11 mouse cellular contexts compared by ENCODE assay signal in the genomic region with DNA sequence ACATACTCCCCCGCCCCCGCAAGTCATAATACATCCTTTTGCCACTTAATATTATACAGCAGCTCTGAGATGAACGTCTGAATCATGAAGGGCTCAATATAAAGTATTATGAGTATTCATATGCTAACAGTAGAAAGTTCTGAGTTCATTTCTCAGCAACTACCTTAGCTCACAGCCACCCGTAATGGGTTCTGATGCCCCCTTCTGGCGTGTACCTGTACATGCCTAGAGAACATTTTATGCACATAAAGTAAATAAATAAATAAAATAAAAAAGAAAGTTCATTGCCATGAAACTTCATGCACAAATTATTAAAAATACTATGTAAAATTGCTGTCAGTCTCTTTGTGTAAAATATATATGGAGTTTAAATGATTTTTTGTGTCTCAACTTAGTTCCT. TPM values are rescaled to one million over a fixed set of nuclear protein-coding genes. Genes with fewer than 3 reads are reported as not detected.
DNase-seq lines count a peak whose midpoint lies in the region; ATAC-seq and TF ChIP-seq lines count a peak whose summit lies in the region.
"Had no signal": no experiment of that assay in that cellular context is flagged by ENCODE, and none has a peak within 500 bp of the region (broad histone marks: within the 10 kb centered on the region; RNA-seq: fewer than 3 reads in every experiment).

No protein-coding gene starts in this region.

- no peak for ATAC-seq in intestine, postnatal 0 days
- no peak for ATAC-seq in intestine, embryonic 15.5 days
- ATAC-seq in midbrain, embryonic 14.5 days (ENCODE audit: low FRiP score, low TSS enrichment): no peak
- ATAC-seq in forebrain, embryonic 14.5 days: no peak
- ATAC-seq: midbrain, embryonic 16.5 days had no signal

- TF ChIP-seq CTCF in intestine, postnatal 0 days (IDR thresholded peaks at IDR 0.05; ENCODE audit: low read depth): peak; percentile 37
- no peak for TF ChIP-seq CTCF in testis, adult 2 months (IDR thresholded peaks at IDR 0.05; ENCODE audit: control insufficient read depth, insufficient read depth, insufficient replicate concordance, low read depth, low read length)
- peak; percentile 23; the same call in 1 of the 2 replicates for TF ChIP-seq CTCF in brain, embryonic 14.5 days (IDR thresholded peaks at IDR 0.05; ENCODE audit: borderline replicate concordance, extremely low read depth, insufficient read depth, insufficient read length)

- no peaks in the 10 kb centered on the region for H3K9me3 ChIP-seq in intestine, postnatal 0 days (ENCODE audit: control insufficient read depth)
- H3K9me3 ChIP-seq in intestine, embryonic 15.5 days: no peaks in the 10 kb centered on the region
- no peaks in the 10 kb centered on the region for H3K9me3 ChIP-seq in midbrain, embryonic 14.5 days (ENCODE audit: control insufficient read depth, low read length)
- no peaks in the 10 kb centered on the region for H3K9me3 ChIP-seq in forebrain, embryonic 14.5 days (replicated peaks; ENCODE audit: control insufficient read depth, low read length)
- H3K9me3 ChIP-seq: liver, embryonic 15.5 days had no signal

- no peak overlapping the region for H3K9ac ChIP-seq in intestine, postnatal 0 days (ENCODE audit: low read depth, low read length)
- H3K9ac ChIP-seq in intestine, embryonic 15.5 days: no peak overlapping the region
- H3K9ac ChIP-seq in midbrain, embryonic 14.5 days (replicated peaks; ENCODE audit: low read length): no peak overlapping the region
- H3K9ac ChIP-seq in forebrain, embryonic 14.5 days (ENCODE audit: low read length): no peak overlapping the region
- H3K9ac ChIP-seq: liver, embryonic 15.5 days had no signal

- no peak overlapping the region for H3K27ac ChIP-seq in intestine, postnatal 0 days (ENCODE audit: low read depth, low read length)
- H3K27ac ChIP-seq in intestine, embryonic 15.5 days: no peak overlapping the region
- H3K27ac ChIP-seq in testis, adult 2 months (ENCODE audit: control insufficient read depth, insufficient read depth, low read depth, low read length): no peak overlapping the region
- no peak overlapping the region for H3K27ac ChIP-seq in midbrain, embryonic 14.5 days (replicated peaks; ENCODE audit: low read depth, low read length)
- no peak overlapping the region for H3K27ac ChIP-seq in forebrain, embryonic 14.5 days (ENCODE audit: low read depth, low read length)
- H3K27ac ChIP-seq: liver, embryonic 15.5 days had no signal

- WGBS in intestine, postnatal 0 days: 79% methylated on average over 5 of the region's 5 CpGs
- 78% methylated on average over 5 of the region's 5 CpGs for WGBS in intestine, embryonic 15.5 days
- WGBS in midbrain, embryonic 14.5 days: 76% methylated on average over 5 of the region's 5 CpGs
- 76% methylated on average over 5 of the region's 5 CpGs for WGBS in forebrain, embryonic 14.5 days

- no peak overlapping the region for H3K4me3 ChIP-seq in intestine, postnatal 0 days (ENCODE audit: low read depth, low read length)
- H3K4me3 ChIP-seq in intestine, embryonic 15.5 days (replicated peaks): no peak overlapping the region
- peak overlapping the region; percentile 62; the same call in 1 of the 2 replicates for H3K4me3 ChIP-seq in testis, adult 2 months (ENCODE audit: control insufficient read depth, low read depth, low read length)
- H3K4me3 ChIP-seq in midbrain, embryonic 14.5 days (replicated peaks; ENCODE audit: low read depth, low read length): no peak overlapping the region
- no peak overlapping the region for H3K4me3 ChIP-seq in forebrain, embryonic 14.5 days (ENCODE audit: low read depth, low read length)
- H3K4me3 ChIP-seq: liver, embryonic 15.5 days had no signal

- DNase-seq in testis, postnatal 14 days (ENCODE audit: low spot score): no peak
- no peak for DNase-seq in brain, embryonic 14.5 days (ENCODE audit: low read depth)
- DNase-seq in thymus, postnatal 36 days: peak; percentile 22
- no peak for DNase-seq in midbrain, embryonic 14.5 days
- DNase-seq in forebrain, embryonic 14.5 days (ENCODE audit: low spot score): no peak
- DNase-seq: gastrocnemius, postnatal 25 days had no signal

- TF ChIP-seq POLR2A in testis, adult 2 months (IDR thresholded peaks at IDR 0.05; ENCODE audit: control insufficient read depth, low read depth, low read length): no peak
- TF ChIP-seq POLR2A in brain, embryonic 14.5 days (IDR thresholded peaks at IDR 0.05; ENCODE audit: borderline replicate concordance, extremely low read depth, insufficient read depth, insufficient read length, poor library complexity, severe bottlenecking): no peak

- no peaks in the 10 kb centered on the region for H3K27me3 ChIP-seq in intestine, postnatal 0 days (replicated peaks; ENCODE audit: control insufficient read depth, insufficient read depth, low read length)
- no peaks in the 10 kb centered on the region for H3K27me3 ChIP-seq in intestine, embryonic 15.5 days (replicated peaks)
- no peaks in the 10 kb centered on the region for H3K27me3 ChIP-seq in testis, adult 2 months (ENCODE audit: control insufficient read depth, insufficient read depth, low read length)
- no peaks in the 10 kb centered on the region for H3K27me3 ChIP-seq in midbrain, embryonic 14.5 days (ENCODE audit: control insufficient read depth, insufficient read depth, low read length)
- H3K27me3 ChIP-seq in forebrain, embryonic 14.5 days (replicated peaks; ENCODE audit: control insufficient read depth, insufficient read depth, low read length): no peaks in the 10 kb centered on the region
- H3K27me3 ChIP-seq: liver, embryonic 15.5 days had no signal

- H3K4me1 ChIP-seq in intestine, postnatal 0 days (replicated peaks; ENCODE audit: control insufficient read depth, insufficient read depth, low read length): peaks cover 6% of the 10 kb centered on the region
- H3K4me1 ChIP-seq in intestine, embryonic 15.5 days (replicated peaks): peaks cover 3% of the 10 kb centered on the region; the same call in 1 of the 2 replicates
- peaks cover 2% of the 10 kb centered on the region for H3K4me1 ChIP-seq in testis, adult 2 months (ENCODE audit: control insufficient read depth, insufficient read depth, low read length)
- peaks cover 19% of the 10 kb centered on the region for H3K4me1 ChIP-seq in midbrain, embryonic 14.5 days (ENCODE audit: control insufficient read depth, insufficient read depth, low read length)
- H3K4me1 ChIP-seq in forebrain, embryonic 14.5 days (ENCODE audit: control insufficient read depth, insufficient read depth, low read length): peaks cover 15% of the 10 kb centered on the region

- 0 out of 2 replicates have a peak, but pooled peaks cover under 1% of the 10 kb centered on the region for H3K36me3 ChIP-seq in intestine, postnatal 0 days (ENCODE audit: control insufficient read depth, insufficient read depth)
- H3K36me3 ChIP-seq in intestine, embryonic 15.5 days: no peaks in the 10 kb centered on the region
- no peaks in the 10 kb centered on the region for H3K36me3 ChIP-seq in testis, adult 2 months (ENCODE audit: control insufficient read depth, insufficient read depth, low read length)
- peaks cover 2% of the 10 kb centered on the region for H3K36me3 ChIP-seq in midbrain, embryonic 14.5 days (ENCODE audit: control insufficient read depth, insufficient read depth, low read length)
- peaks cover 2% of the 10 kb centered on the region; the same call in 1 of the 2 replicates for H3K36me3 ChIP-seq in forebrain, embryonic 14.5 days (ENCODE audit: control insufficient read depth, insufficient read depth, low read length)

- no peak overlapping the region for H3K4me2 ChIP-seq in intestine, postnatal 0 days (replicated peaks; ENCODE audit: low read depth)
- H3K4me2 ChIP-seq in intestine, embryonic 15.5 days (replicated peaks): no peak overlapping the region
- no peak overlapping the region for H3K4me2 ChIP-seq in midbrain, embryonic 14.5 days (ENCODE audit: low read length)
- no peak overlapping the region for H3K4me2 ChIP-seq in forebrain, embryonic 14.5 days (ENCODE audit: low read length)
- H3K4me2 ChIP-seq: liver, embryonic 15.5 days had no signal

RNA-seq across cellular contexts. Expression of gene Golgb1, which starts 2.4 kb away (rescaled TPM):
- 73.7 and 82.0 TPM in 2 replicates for polyA plus RNA-seq in intestine, postnatal 0 days (2015; fragmentation: Nextera tagmentation; extraction: Ambion mirVana)
- polyA plus RNA-seq in intestine, embryonic 15.5 days (2015; fragmentation: Nextera tagmentation; extraction: Ambion mirVana): 91.4 and 93.4 TPM in 2 replicates
- 37.1 and 49.1 TPM in 2 replicates for polyA plus RNA-seq in testis, adult 2 months (2012; rRNA removed)
- polyA plus RNA-seq in brain, embryonic 14.5 days (2012; rRNA removed): 45.0 and 46.2 TPM in 2 replicates
- polyA plus RNA-seq in midbrain, embryonic 14.5 days (2014; fragmentation: Nextera tagmentation; extraction: Ambion mirVana): 88.6 and 92.5 TPM in 2 replicates
- polyA plus RNA-seq in forebrain, embryonic 14.5 days (2014; fragmentation: Nextera tagmentation; extraction: Ambion mirVana): 69.9 and 75.8 TPM in 2 replicates

RNA-seq across cellular contexts. Expression of gene Eaf2, which starts 2.5 kb away (rescaled TPM):
- 1.0 and 1.1 TPM in 2 replicates for polyA plus RNA-seq in intestine, postnatal 0 days (2015; fragmentation: Nextera tagmentation; extraction: Ambion mirVana)
- 1.8 and 2.2 TPM in 2 replicates for polyA plus RNA-seq in intestine, embryonic 15.5 days (2015; fragmentation: Nextera tagmentation; extraction: Ambion mirVana)
- 2.6 and 2.8 TPM in 2 replicates for polyA plus RNA-seq in testis, adult 2 months (2012; rRNA removed)
- polyA plus RNA-seq in brain, embryonic 14.5 days (2012; rRNA removed): 0.66 and 0.67 TPM in 2 replicates
- polyA plus RNA-seq in midbrain, embryonic 14.5 days (2014; fragmentation: Nextera tagmentation; extraction: Ambion mirVana): 0.38 and 0.45 TPM in 2 replicates
- polyA plus RNA-seq in forebrain, embryonic 14.5 days (2014; fragmentation: Nextera tagmentation; extraction: Ambion mirVana): 0.57 and 0.61 TPM in 2 replicates

RNA-seq across cellular contexts. Expression of gene Iqcb1, which starts 49.1 kb away (rescaled TPM):
- polyA plus RNA-seq in intestine, postnatal 0 days (2015; fragmentation: Nextera tagmentation; extraction: Ambion mirVana): 7.6 and 7.8 TPM in 2 replicates
- polyA plus RNA-seq in intestine, embryonic 15.5 days (2015; fragmentation: Nextera tagmentation; extraction: Ambion mirVana): 25.1 and 27.2 TPM in 2 replicates
- polyA plus RNA-seq in testis, adult 2 months (2012; rRNA removed): 14.2 and 16.1 TPM in 2 replicates
- 22.6 and 26.6 TPM in 2 replicates for polyA plus RNA-seq in brain, embryonic 14.5 days (2012; rRNA removed)
- polyA plus RNA-seq in midbrain, embryonic 14.5 days (2014; fragmentation: Nextera tagmentation; extraction: Ambion mirVana): 61.6 and 65.5 TPM in 2 replicates
- polyA plus RNA-seq in forebrain, embryonic 14.5 days (2014; fragmentation: Nextera tagmentation; extraction: Ambion mirVana): 53.4 and 54.7 TPM in 2 replicates

RNA-seq across cellular contexts. Expression of gene Hcls1, which starts 57.5 kb away (rescaled TPM):
- polyA plus RNA-seq in intestine, postnatal 0 days (2015; fragmentation: Nextera tagmentation; extraction: Ambion mirVana): 16.1 and 18.7 TPM in 2 replicates
- polyA plus RNA-seq in intestine, embryonic 15.5 days (2015; fragmentation: Nextera tagmentation; extraction: Ambion mirVana): 10.7 and 12.7 TPM in 2 replicates
- polyA plus RNA-seq in testis, adult 2 months (2012; rRNA removed): 0.72 and 0.75 TPM in 2 replicates
- polyA plus RNA-seq in brain, embryonic 14.5 days (2012; rRNA removed): 1.7 and 1.9 TPM in 2 replicates
- 0.84 and 1.3 TPM in 2 replicates for polyA plus RNA-seq in midbrain, embryonic 14.5 days (2014; fragmentation: Nextera tagmentation; extraction: Ambion mirVana)
- polyA plus RNA-seq in forebrain, embryonic 14.5 days (2014; fragmentation: Nextera tagmentation; extraction: Ambion mirVana): 1.2 and 1.4 TPM in 2 replicates

Comparison
In these comparisons a context has a peak if more than half of its experiments do, and no peak if none do; other contexts are left out.
1. DNase-seq: peak in thymus, postnatal 36 days (2 of 2); none in testis, postnatal 14 days (single experiment), brain, embryonic 14.5 days (single experiment), midbrain, embryonic 14.5 days (single experiment) and forebrain, embryonic 14.5 days (single experiment).